Comparison of ENCODE assay signal across 17 mouse cellular contexts in the genomic region with DNA sequence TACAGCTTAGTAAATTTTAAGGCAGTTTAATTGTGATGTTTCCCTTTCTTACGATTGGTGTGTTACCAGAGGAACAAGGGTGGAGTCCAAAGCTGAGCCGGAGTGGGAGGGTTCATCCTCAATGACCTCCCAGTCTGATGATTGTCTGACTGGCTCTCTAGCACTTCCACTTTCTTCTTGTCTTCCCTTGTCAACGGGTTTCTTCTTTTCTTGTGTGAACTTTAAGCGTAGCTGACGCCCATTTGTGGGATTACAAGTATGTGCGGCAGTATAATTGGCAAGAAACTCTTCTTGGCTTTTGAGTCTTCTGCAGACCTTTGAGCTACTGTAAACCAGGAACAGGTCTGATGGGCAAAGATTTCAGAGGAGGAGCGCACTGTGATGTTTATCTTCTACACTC. TPM values are rescaled to one million over a fixed set of nuclear protein-coding genes. Genes with fewer than 3 reads are reported as not detected.
DNase-seq lines count a peak whose midpoint lies in the region; ATAC-seq and TF ChIP-seq lines count a peak whose summit lies in the region.
"Had no signal": no experiment of that assay in that cellular context is flagged by ENCODE, and none has a peak within 500 bp of the region (broad histone marks: within the 10 kb centered on the region; RNA-seq: fewer than 3 reads in every experiment).

No protein-coding gene starts in this region.

- H3K27me3 ChIP-seq in lung, postnatal 0 days (replicated peaks; ENCODE audit: insufficient read depth, low read length): no peaks in the 10 kb centered on the region
- no peaks in the 10 kb centered on the region for H3K27me3 ChIP-seq in intestine, postnatal 0 days (replicated peaks; ENCODE audit: control insufficient read depth, insufficient read depth, low read length)
- H3K27me3 ChIP-seq: lung, embryonic 15.5 days had no signal

- ATAC-seq in lung, postnatal 0 days: no peak
- ATAC-seq in intestine, postnatal 0 days: peak; percentile 73
- ATAC-seq: forebrain, embryonic 16.5 days; midbrain, embryonic 15.5 days had no signal

- no peak for TF ChIP-seq EP300 in lung, postnatal 0 days (IDR thresholded peaks at IDR 0.05)

- no peak overlapping the region for H3K4me2 ChIP-seq in lung, postnatal 0 days (replicated peaks; ENCODE audit: low read depth, low read length)
- H3K4me2 ChIP-seq in intestine, postnatal 0 days (replicated peaks; ENCODE audit: low read depth): peak overlapping the region; percentile 40
- H3K4me2 ChIP-seq: heart, embryonic 11.5 days; limb, embryonic 15.5 days; lung, embryonic 15.5 days; midbrain, embryonic 15.5 days had no signal

- no peaks in the 10 kb centered on the region; the same call in 1 of the 2 replicates for H3K4me1 ChIP-seq in lung, postnatal 0 days (ENCODE audit: insufficient read depth, low read depth, low read length)
- no peaks in the 10 kb centered on the region; the same call in 1 of the 2 replicates for H3K4me1 ChIP-seq in intestine, postnatal 0 days (replicated peaks; ENCODE audit: control insufficient read depth, insufficient read depth, low read length)
- H3K4me1 ChIP-seq: midbrain, embryonic 15.5 days had no signal

- no peak overlapping the region for H3K27ac ChIP-seq in lung, postnatal 0 days (ENCODE audit: low read length)
- peak overlapping the region; percentile 64; the same call in 1 of the 2 replicates for H3K27ac ChIP-seq in intestine, postnatal 0 days (ENCODE audit: low read depth, low read length)
- H3K27ac ChIP-seq in macrophage: peak overlapping the region; percentile 39
- no peak overlapping the region for H3K27ac ChIP-seq in gastrocnemius, adult 2 months
- H3K27ac ChIP-seq: limb, embryonic 15.5 days; lung, embryonic 15.5 days; midbrain, embryonic 15.5 days had no signal

- H3K36me3 ChIP-seq in lung, postnatal 0 days (ENCODE audit: insufficient read depth, low read length): no peaks in the 10 kb centered on the region
- no peaks in the 10 kb centered on the region for H3K36me3 ChIP-seq in intestine, postnatal 0 days (ENCODE audit: control insufficient read depth, insufficient read depth)
- H3K36me3 ChIP-seq in macrophage (ENCODE audit: inconsistent target): no peaks in the 10 kb centered on the region
- H3K36me3 ChIP-seq: limb, embryonic 15.5 days; midbrain, embryonic 15.5 days had no signal

- peaks cover 82% of the 10 kb centered on the region for H3K79me2 ChIP-seq in macrophage (ENCODE audit: inconsistent target)

- H3K4me3 ChIP-seq in lung, postnatal 0 days (ENCODE audit: low read depth, low read length): no peak overlapping the region
- H3K4me3 ChIP-seq in intestine, postnatal 0 days (ENCODE audit: low read depth, low read length): no peak overlapping the region
- H3K4me3 ChIP-seq in macrophage (ENCODE audit: inconsistent target): no peak overlapping the region
- H3K4me3 ChIP-seq in gastrocnemius, adult 2 months: no peak overlapping the region
- H3K4me3 ChIP-seq: erythroblast, embryonic 14.5 days; limb, embryonic 15.5 days; lung, embryonic 15.5 days; midbrain, embryonic 15.5 days had no signal

- no peak overlapping the region for H3K9ac ChIP-seq in lung, postnatal 0 days (replicated peaks; ENCODE audit: low read depth)
- H3K9ac ChIP-seq in intestine, postnatal 0 days (ENCODE audit: low read depth, low read length): no peak overlapping the region
- H3K9ac ChIP-seq: limb, embryonic 15.5 days; lung, embryonic 15.5 days; midbrain, embryonic 15.5 days had no signal

- H3K9me3 ChIP-seq in lung, postnatal 0 days (ENCODE audit: low read length): no peaks in the 10 kb centered on the region
- H3K9me3 ChIP-seq in intestine, postnatal 0 days (ENCODE audit: control insufficient read depth): no peaks in the 10 kb centered on the region
- H3K9me3 ChIP-seq: limb, embryonic 15.5 days; lung, embryonic 15.5 days; midbrain, embryonic 15.5 days had no signal

- peak; percentile 24 for DNase-seq in lung, postnatal 36 days
- DNase-seq in lung, postnatal 0 days (ENCODE audit: low spot score): no peak
- no peak for DNase-seq in layer of hippocampus, adult 8-10 months (ENCODE audit: low spot score in 2 of 2)
- no peak for DNase-seq in gastrocnemius, adult 2 months
- DNase-seq in urinary bladder, postnatal 14 days (ENCODE audit: low spot score): no peak
- DNase-seq in cerebellum, adult 9-11 months: no peak
- DNase-seq: cerebellum, adult 11-12 months; gastrocnemius, postnatal 10 days; heart, postnatal 4 days had no signal

- 58% methylated on average over 7 of the region's 7 CpGs for WGBS in lung, postnatal 0 days
- WGBS in intestine, postnatal 0 days: 46% methylated on average over 7 of the region's 7 CpGs
- 46% methylated on average over 7 of the region's 7 CpGs for WGBS in macrophage (ENCODE audit: missing documents)

- TF ChIP-seq CTCF in lung, postnatal 0 days (IDR thresholded peaks at IDR 0.05): no peak
- TF ChIP-seq CTCF in intestine, postnatal 0 days (IDR thresholded peaks at IDR 0.05; ENCODE audit: low read depth): no peak
- TF ChIP-seq CTCF in gastrocnemius, adult 2 months (IDR thresholded peaks at IDR 0.05): no peak

- intact Hi-C loops in gastrocnemius, adult 2 months (cut with DNase I): no loop called here

RNA-seq across cellular contexts. Expression of gene Tmem164, which starts 17.0 kb away (rescaled TPM):
- polyA plus RNA-seq in lung, postnatal 0 days (2015; fragmentation: Nextera tagmentation; extraction: Ambion mirVana): 47.4 and 48.4 TPM in 2 replicates
- polyA plus RNA-seq in intestine, postnatal 0 days (2015; fragmentation: Nextera tagmentation; extraction: Ambion mirVana): 14.3 and 15.3 TPM in 2 replicates
- total RNA-seq in macrophage (2018; cell fraction: chromatin; rRNA removed): 100 to 1,000 TPM in 25 of 26 experiments, 10 to 100 TPM in 1; 96.0 to 161 (median 141) TPM
- 100 to 1,000 TPM in 1 of 26 experiments, 10 to 100 TPM in 25; 59.6 to 105 (median 79.5) TPM for total RNA-seq in macrophage (2018; cell fraction: cytosol; rRNA removed)
- total RNA-seq in macrophage (2018; cell fraction: nucleus; rRNA removed): 100 to 1,000 TPM in 24 of 26 experiments, 10 to 100 TPM in 2; 92.3 to 175 (median 142) TPM
- polyA plus RNA-seq in macrophage (2018): 47.1 to 61.4 TPM (median 59.5 TPM) in 3 replicates
- total RNA-seq in layer of hippocampus, adult 8-10 months (2022): 10 to 100 TPM; 17.0 to 19.5 (median 18.7) TPM
- total RNA-seq in gastrocnemius, adult 2 months (2021): 1 to 10 TPM; 1.7 to 2.9 TPM

Comparison
In these comparisons a context has a peak if more than half of its experiments do, and no peak if none do; other contexts are left out.
1. H3K27ac ChIP-seq: peak in intestine, postnatal 0 days (single experiment) and macrophage (single experiment); none in lung, postnatal 0 days (single experiment) and gastrocnemius, adult 2 months (single experiment).